Mouse (Mus musculus) intestine, embryonic 14.5 days (tissue): ENCODE results near the gene Stx8. TPM values are rescaled to one million over a fixed set of nuclear protein-coding genes. Genes with fewer than 3 reads are reported as not detected.

Experiments
- ATAC-seq: fragments of 200-750 bp; cut with Nextera tagmentation; replicated peaks from 2 replicates; pipeline ENCODE4 v1.8.0; 2017; ENCODE audit warnings: low read depth, moderate number of reproducible peaks, moderate TSS enrichment, moderate library complexity; ENCODE audit not compliant: low FRiP score, low TSS enrichment
- DNase-seq: peaks from one replicate; pipeline ENCODE4 v3.0.0-alpha.2; 2018; ENCODE audit warnings: low spot score
- H3K27ac ChIP-seq: fragments of 300-500 bp; sonication (generic); 2 replicates; pipeline ENCODE4 v1.5.1; 2014; ENCODE audit warnings: low read depth, mild to moderate bottlenecking, control low read depth
- H3K27me3 ChIP-seq: fragments of 300-500 bp; sonication (generic); replicated peaks from 2 replicates; pipeline ENCODE4 v1.6.1; 2014; ENCODE audit warnings: low read length, control low read depth; ENCODE audit not compliant: control insufficient read depth, insufficient read depth
- H3K36me3 ChIP-seq: fragments of 300-500 bp; sonication (generic); 2 replicates; pipeline ENCODE4 v1.6.1; 2014; ENCODE audit warnings: low read length, control low read depth; ENCODE audit not compliant: control insufficient read depth, insufficient read depth
- H3K4me1 ChIP-seq: fragments of 300-500 bp; sonication (generic); replicated peaks from 2 replicates; pipeline ENCODE4 v1.6.1; 2014; ENCODE audit warnings: low read length, control low read depth, mixed read lengths; ENCODE audit not compliant: control insufficient read depth, insufficient read depth
- H3K4me2 ChIP-seq: fragments of 300-500 bp; sonication (generic); 2 replicates; pipeline ENCODE4 v1.6.1; 2014; ENCODE audit warnings: low read length
- H3K4me3 ChIP-seq: fragments of 300-500 bp; sonication (generic); 2 replicates; pipeline ENCODE4 v1.5.1; 2014; ENCODE audit warnings: low read depth, low read length, control low read depth, mixed read lengths
- H3K9ac ChIP-seq: fragments of 300-500 bp; sonication (generic); 2 replicates; pipeline ENCODE4 v1.6.1; 2014; ENCODE audit warnings: mild to moderate bottlenecking, low read length
- H3K9me3 ChIP-seq: fragments of 300-500 bp; sonication (generic); 2 replicates; pipeline ENCODE4 v1.6.1; 2016; ENCODE audit warnings: low read length, control low read depth; ENCODE audit not compliant: control insufficient read depth
- WGBS: fragments of 180-500 bp; shearing (Covaris S2); extraction: QIAGEN DNeasy Blood & Tissue Kit; methylation state at CpG from one replicate; pipeline ENCODE4 v1.1.7; 2014; 5-methylcytosine and 5-hydroxymethylcytosine counted together
- polyA plus RNA-seq: library from polyadenylated mRNA; unstranded; fragments of >200 nt; fragmentation: Nextera tagmentation; extraction: Ambion mirVana; gene quantifications from 2 replicates; pipeline ENCODE4 v1.2.1, GENCODE M21; 2014

Stx8 gene
- polyA plus RNA-seq, 1 experiment from 2014 or later: 51.3 TPM

- WGBS: 55% methylated on average over 13 of the region's 13 CpGs
- Histone ChIP-seq H3K36me3 (no peaks in the 10 kb centered on the region), H3K4me3 (no peak overlapping the region), H3K4me1 (peaks cover 23% of the 10 kb centered on the region), H3K27me3 (no peaks in the 10 kb centered on the region), H3K9ac (no peak overlapping the region), H3K9me3 (no peaks in the 10 kb centered on the region), H3K4me2 (no peak overlapping the region), H3K27ac (no peak overlapping the region)
- ATAC-seq: no peak
- no peak for DNase-seq
Observed at GRCm38 (mm10) chr11:68144235-68145065, 178.5 kb downstream of the Stx8 start.

- H3K4me2 ChIP-seq: no peak overlapping the region
- ATAC-seq (no peak), DNase-seq (no peak)
- no peak overlapping the region; the same call in 1 of the 2 replicates for H3K27ac ChIP-seq
- 45% methylated on average over 13 of the region's 13 CpGs for WGBS
- peaks cover 23% of the 10 kb centered on the region for H3K4me1 ChIP-seq
- no peaks in the 10 kb centered on the region for H3K36me3 ChIP-seq
- no peak overlapping the region for H3K4me3 ChIP-seq
- H3K9me3 ChIP-seq: no peaks in the 10 kb centered on the region
- no peak overlapping the region for H3K9ac ChIP-seq
- H3K27me3 ChIP-seq: no peaks in the 10 kb centered on the region
Observed at GRCm38 (mm10) chr11:68145066-68145585, 179.1 kb downstream of the Stx8 start.

GRCm38 (mm10) chr11:68145586-68146455, 179.8 kb downstream of the Stx8 start:
- no peaks in the 10 kb centered on the region for H3K9me3 ChIP-seq
- DNase-seq (peak; percentile 62), ATAC-seq (no peak)
- peaks cover 26% of the 10 kb centered on the region for H3K4me1 ChIP-seq
- no peak overlapping the region for H3K9ac ChIP-seq
- no peaks in the 10 kb centered on the region for H3K27me3 ChIP-seq
- no peak overlapping the region for H3K4me2 ChIP-seq
- peak overlapping the region; percentile 30; the same call in 1 of the 2 replicates for H3K27ac ChIP-seq
- no peaks in the 10 kb centered on the region for H3K36me3 ChIP-seq
- 34% methylated on average over 17 of the region's 17 CpGs for WGBS
- H3K4me3 ChIP-seq: no peak overlapping the region

GRCm38 (mm10) chr11:68146456-68146851, 180.5 kb downstream of the Stx8 start:
- peak overlapping the region; percentile 30; the same call in 1 of the 2 replicates for H3K27ac ChIP-seq
- no peaks in the 10 kb centered on the region for H3K9me3 ChIP-seq
- H3K4me1 ChIP-seq: peaks cover 32% of the 10 kb centered on the region
- WGBS: 72% methylated on average over 4 of the region's 4 CpGs
- no peak for DNase-seq
- no peaks in the 10 kb centered on the region for H3K36me3 ChIP-seq
- no peaks in the 10 kb centered on the region for H3K27me3 ChIP-seq
- H3K4me3 ChIP-seq: no peak overlapping the region
- H3K4me2 ChIP-seq: no peak overlapping the region
- no peak for ATAC-seq
- H3K9ac ChIP-seq: no peak overlapping the region

GRCm38 (mm10) chr11:68150938-68151337, 184.9 kb downstream of the Stx8 start:
- no peak overlapping the region for H3K9ac ChIP-seq
- 45% methylated on average over 2 of the region's 2 CpGs for WGBS
- 0 out of 2 replicates have a peak overlapping the region, but pooled peaks have one; percentile 13 for H3K4me2 ChIP-seq
- H3K36me3 ChIP-seq: no peaks in the 10 kb centered on the region
- DNase-seq (no peak), ATAC-seq (no peak)
- no peak overlapping the region for H3K4me3 ChIP-seq
- peaks cover 12% of the 10 kb centered on the region for H3K4me1 ChIP-seq
- H3K9me3 ChIP-seq: no peaks in the 10 kb centered on the region
- H3K27ac ChIP-seq: no peak overlapping the region
- H3K27me3 ChIP-seq: no peaks in the 10 kb centered on the region

GRCm38 (mm10) chr11:68155821-68156220, 189.8 kb downstream of the Stx8 start:
- H3K4me2 ChIP-seq: no peak overlapping the region
- DNase-seq (no peak), ATAC-seq (no peak)

GRCm38 (mm10) chr11:68158166-68158565, 192.2 kb downstream of the Stx8 start:
- Histone ChIP-seq H3K27me3 (no peaks in the 10 kb centered on the region), H3K4me2 (no peak overlapping the region), H3K27ac (no peak overlapping the region), H3K9me3 (no peaks in the 10 kb centered on the region), H3K4me3 (no peak overlapping the region), H3K9ac (no peak overlapping the region), H3K4me1 (no peaks in the 10 kb centered on the region; the same call in 1 of the 2 replicates), H3K36me3 (no peaks in the 10 kb centered on the region)
- ATAC-seq (no peak), DNase-seq (no peak)
- 69% methylated on average over 3 of the region's 3 CpGs for WGBS

More at GRCm38 (mm10) chr11:68155821-68156220, 189.8 kb downstream of the Stx8 start:
- no peak overlapping the region for H3K4me3 ChIP-seq
- no peaks in the 10 kb centered on the region for H3K9me3 ChIP-seq
- H3K36me3 ChIP-seq: no peaks in the 10 kb centered on the region
- H3K4me1 ChIP-seq: peaks cover 6% of the 10 kb centered on the region
- no peaks in the 10 kb centered on the region for H3K27me3 ChIP-seq
- H3K9ac ChIP-seq: no peak overlapping the region
- no peak overlapping the region for H3K27ac ChIP-seq

GRCm38 (mm10) chr11:68159867-68160266, 193.9 kb downstream of the Stx8 start:
- no peaks in the 10 kb centered on the region for H3K36me3 ChIP-seq
- H3K4me1 ChIP-seq: no peaks in the 10 kb centered on the region; the same call in 1 of the 2 replicates
- no peak for ATAC-seq
- no peak overlapping the region for H3K4me2 ChIP-seq
- H3K27ac ChIP-seq: no peak overlapping the region
- no peak for DNase-seq
- H3K27me3 ChIP-seq: no peaks in the 10 kb centered on the region
- WGBS: 88% methylated on average over 4 of the region's 4 CpGs
- H3K9ac ChIP-seq: no peak overlapping the region
- H3K9me3 ChIP-seq: no peaks in the 10 kb centered on the region
- no peak overlapping the region for H3K4me3 ChIP-seq
